Mouse (Mus musculus) gastrocnemius, postnatal 14 days (tissue): ENCODE data around the gene Ncaph. TPM values are rescaled to one million over a fixed set of nuclear protein-coding genes. Genes with fewer than 3 reads are reported as not detected.
"Not testable (repeated sequence)": the region's sequence is repeated elsewhere in the genome, so short reads cannot be mapped to it uniquely, and the experiment has no call there.

Source experiments
- DNase-seq: peaks from one replicate; pipeline ENCODE4 v3.0.0; 2021; ENCODE audit warnings: mixed read lengths
- intact Hi-C: fragments of 180-260 bp; cut with DNase I; formaldehyde crosslinking; loops from one replicate; pipeline ENCODE4 v1.15.1; 2025; ENCODE audit warnings: low total_unique reads
- long read RNA-seq, 2 experiments: library from polyadenylated mRNA; stranded (forward); transcript quantifications; one replicate each; pipeline ENCODE4 v2.0.0; 2021
- total RNA-seq, 2 experiments: library from RNA; stranded (reverse); gene quantifications; 2 replicates each; pipeline ENCODE4 v1.2.3; 2021

Gene Ncaph
- total RNA-seq = 1 to 10 TPM; 4.5 to 6.6 TPM
- long read RNA-seq, experiment 1, partial matches to known transcripts = 1 of 5 reads
- long read RNA-seq, experiment 1, other reads (novel, unspliced or antisense) = 0 of 5 reads
- long read RNA-seq, experiment 2, partial matches to known transcripts = 1 of 6 reads
- long read RNA-seq, experiment 2, other reads (novel, unspliced or antisense) = 1 of 6 reads

- intact Hi-C loops = no loop called here
- peak; percentile 92 for DNase-seq
Observed at GRCm38 (mm10) chr2:127133621-127134461, at the start of gene Ncaph. Gene Ncaph, minus strand, starts transcription at chr2:127133954.

- intact Hi-C loops = no loop called here
- DNase-seq = peak; percentile 72
Observed at GRCm38 (mm10) chr2:127182598-127183381, 49.0 kb upstream of the Ncaph start.

GRCm38 (mm10) chr2:127166261-127166660, 32.5 kb upstream of the Ncaph start:
- DNase-seq, intact Hi-C loops: not testable (repeated sequence)

GRCm38 (mm10) chr2:127165675-127166074, 31.9 kb upstream of the Ncaph start:
- DNase-seq = no peak
- intact Hi-C loops = loop anchor here (2.0 kb wide), 1 partner anchor 39 kb away; no protein-coding TSS in a partner anchor

- no peak for DNase-seq
- intact Hi-C loops = no loop called here
Observed at GRCm38 (mm10) chr2:127145699-127146098, 11.9 kb upstream of the Ncaph start.

- intact Hi-C loops = no loop called here
- DNase-seq = peak; percentile 79
Observed at GRCm38 (mm10) chr2:127143158-127144063, 9.7 kb upstream of the Ncaph start, which contains the start of gene Itpripl1. Gene Itpripl1, minus strand, starts transcription at chr2:127143442.

GRCm38 (mm10) chr2:127142577-127143157, 8.9 kb upstream of the Ncaph start:
- no peak for DNase-seq
- intact Hi-C loops = no loop called here

GRCm38 (mm10) chr2:127142031-127142430, 8.3 kb upstream of the Ncaph start:
- intact Hi-C loops = no loop called here
- no peak for DNase-seq

GRCm38 (mm10) chr2:127140011-127140410, 6.3 kb upstream of the Ncaph start:
- no peak for DNase-seq
- intact Hi-C loops = no loop called here

GRCm38 (mm10) chr2:127139605-127140004, 5.9 kb upstream of the Ncaph start:
- intact Hi-C loops = no loop called here
- no peak for DNase-seq

- intact Hi-C loops = no loop called here
- no peak for DNase-seq
Observed at GRCm38 (mm10) chr2:127139094-127139493, 5.3 kb upstream of the Ncaph start.

- no peak for DNase-seq
- intact Hi-C loops = no loop called here
Observed at GRCm38 (mm10) chr2:127138449-127138848, 4.7 kb upstream of the Ncaph start.

- no peak for DNase-seq
- intact Hi-C loops = no loop called here
Observed at GRCm38 (mm10) chr2:127137838-127138420, 4.2 kb upstream of the Ncaph start.

GRCm38 (mm10) chr2:127136979-127137378, 3.2 kb upstream of the Ncaph start:
- peak; percentile 30 for DNase-seq
- intact Hi-C loops = no loop called here

- intact Hi-C loops, DNase-seq: not testable (repeated sequence)
Observed at GRCm38 (mm10) chr2:127135255-127135654, 1.5 kb upstream of the Ncaph start.

GRCm38 (mm10) chr2:127131353-127131752, 2.4 kb downstream of the Ncaph start:
- intact Hi-C loops = no loop called here
- DNase-seq = no peak

GRCm38 (mm10) chr2:127128926-127129325, 4.8 kb downstream of the Ncaph start:
- no peak for DNase-seq
- intact Hi-C loops = no loop called here

GRCm38 (mm10) chr2:127121591-127122235, 12.0 kb downstream of the Ncaph start:
- intact Hi-C loops = no loop called here
- DNase-seq = no peak
